Mouse (Mus musculus): ENCODE data around the gene Cdhr2.

- TF ChIP-seq EP300 (IDR thresholded peaks at IDR 0.05) (no peak), CTCF (IDR thresholded peaks at IDR 0.05) (no peak)
Observed at GRCm38 (mm10) chr13:54746896-54747295, 45.6 kb downstream of the Cdhr2 start.

All from lung, postnatal 0 days (tissue).